Mouse (Mus musculus): ENCODE data around the gene Maneal.

DNA sequence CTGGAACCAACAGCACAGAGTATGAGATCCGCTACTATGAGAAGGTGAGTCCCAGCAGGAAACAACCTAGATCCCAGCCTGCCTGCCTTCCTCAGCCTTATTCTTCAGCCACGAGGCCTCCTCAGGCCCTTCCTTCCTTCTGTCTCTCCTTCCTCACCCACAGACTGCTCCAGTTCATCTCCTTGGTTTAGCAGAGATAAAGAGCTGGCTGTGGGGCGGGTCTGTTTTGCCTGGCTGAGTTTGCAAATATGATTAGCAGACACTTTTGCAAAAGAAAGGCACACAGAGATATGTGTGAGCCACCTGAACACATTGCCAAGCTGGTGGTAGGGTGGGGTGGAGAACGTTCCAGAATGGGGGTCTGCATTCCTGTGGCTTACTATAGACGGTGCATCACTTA, 37.9 kb upstream of the Maneal start:
- TF ChIP-seq POLR2A (IDR thresholded peaks at IDR 0.05; ENCODE audit: control insufficient read depth in 1 of 2, insufficient read depth in 1 of 2, low read depth in 1 of 2, low read length in 2 of 2, poor library complexity in 1 of 2) (no peak), MAZ (IDR thresholded peaks at IDR 0.05; ENCODE audit: low read depth, low read length) (no peak), ZNF384 (IDR thresholded peaks at IDR 0.05; ENCODE audit: low read depth, low read length) (no peak)

All from MEL (cell line).